Mouse (Mus musculus) right cerebral cortex, postnatal 10 days (tissue): ENCODE measurements around the gene Aldoart2.
"Not testable (repeated sequence)": the region's sequence is repeated elsewhere in the genome, so short reads cannot be mapped to it uniquely, and the experiment has no call there.

Experiments used
- DNase-seq, 2 experiments: peaks; one replicate each; pipeline ENCODE4 v3.0.0; 2021; ENCODE audit warnings: low spot score in 2 of 2

Aldoart2 gene

DNA sequence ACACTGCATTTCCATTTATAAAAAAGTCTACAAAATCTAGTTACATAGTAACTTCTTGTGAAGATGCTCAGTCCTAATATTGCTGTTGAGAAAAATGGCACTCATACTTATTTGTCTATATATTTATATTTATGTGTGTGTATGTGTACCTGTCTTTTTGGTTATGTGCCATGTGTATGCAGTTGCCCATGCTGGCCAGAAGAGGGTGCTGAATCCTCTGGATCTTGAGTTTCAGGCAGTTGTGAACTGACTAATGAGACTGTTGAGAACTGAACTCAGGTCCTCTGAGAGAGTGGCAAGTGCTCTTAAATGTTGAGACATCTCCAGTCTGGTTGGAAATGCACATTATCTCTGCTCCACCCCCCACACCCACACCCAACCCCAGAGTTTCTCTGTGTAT is 8.1 kb downstream of the Aldoart2 start:
- no peak for DNase-seq

DNA sequence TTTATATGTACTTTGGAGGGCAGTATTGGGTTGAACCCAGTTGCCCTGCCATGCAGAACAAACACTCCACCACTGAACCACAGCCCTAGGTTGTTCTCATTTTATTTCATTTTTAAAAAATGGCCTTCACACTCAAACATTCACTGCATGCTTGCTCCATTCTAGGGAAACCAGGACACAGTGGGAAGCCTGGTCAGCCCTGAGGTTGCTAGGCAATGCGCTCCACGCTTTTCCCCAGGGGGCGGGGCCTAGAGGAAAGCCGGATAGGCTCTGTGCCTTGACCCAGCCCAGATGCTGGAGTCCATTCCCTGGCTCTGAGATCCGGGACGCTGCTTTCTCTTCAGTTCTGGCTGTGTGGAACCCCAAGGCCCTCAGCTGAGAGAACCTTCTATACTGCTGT is 8.8 kb downstream of the Aldoart2 start:
- no peak for DNase-seq

DNA sequence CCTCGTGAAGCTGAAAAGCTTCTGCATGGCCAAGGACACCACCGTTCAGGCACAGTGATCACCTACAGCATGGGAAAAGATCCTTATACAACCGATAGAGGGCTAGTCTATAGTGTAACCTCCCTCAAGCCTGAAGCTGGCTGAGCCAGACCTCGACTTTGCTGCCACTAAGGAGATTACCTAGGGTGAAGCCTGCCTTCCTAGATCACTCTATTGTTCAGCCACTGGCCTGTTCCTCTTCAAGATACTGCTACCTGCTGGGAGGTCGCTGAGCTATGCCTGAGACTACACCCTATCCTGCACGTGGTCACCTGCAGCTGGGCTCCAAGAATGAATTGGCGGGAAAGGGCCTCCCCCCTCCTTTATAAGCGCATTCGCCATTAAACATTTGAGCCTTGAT is 21.9 kb downstream of the Aldoart2 start:
- DNase-seq: not testable (repeated sequence)

DNA sequence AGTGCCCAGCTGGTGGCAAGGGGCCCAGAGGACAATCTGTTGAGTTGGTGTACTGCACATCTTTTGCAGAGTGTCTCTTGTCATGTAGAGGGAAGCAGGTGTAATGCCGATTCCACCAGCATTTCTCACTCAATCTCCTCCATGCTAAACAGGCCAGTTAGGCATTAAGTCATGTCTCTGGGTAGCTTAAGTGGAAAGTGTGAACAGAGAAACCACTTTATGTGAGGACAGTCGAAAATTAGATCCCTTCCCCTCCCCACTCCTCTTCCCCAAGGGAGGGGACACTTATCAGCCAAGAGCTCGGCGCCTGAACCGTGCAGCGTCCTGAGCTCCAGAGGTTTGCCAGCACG is 33.5 kb downstream of the Aldoart2 start:
- no peak for DNase-seq

DNA sequence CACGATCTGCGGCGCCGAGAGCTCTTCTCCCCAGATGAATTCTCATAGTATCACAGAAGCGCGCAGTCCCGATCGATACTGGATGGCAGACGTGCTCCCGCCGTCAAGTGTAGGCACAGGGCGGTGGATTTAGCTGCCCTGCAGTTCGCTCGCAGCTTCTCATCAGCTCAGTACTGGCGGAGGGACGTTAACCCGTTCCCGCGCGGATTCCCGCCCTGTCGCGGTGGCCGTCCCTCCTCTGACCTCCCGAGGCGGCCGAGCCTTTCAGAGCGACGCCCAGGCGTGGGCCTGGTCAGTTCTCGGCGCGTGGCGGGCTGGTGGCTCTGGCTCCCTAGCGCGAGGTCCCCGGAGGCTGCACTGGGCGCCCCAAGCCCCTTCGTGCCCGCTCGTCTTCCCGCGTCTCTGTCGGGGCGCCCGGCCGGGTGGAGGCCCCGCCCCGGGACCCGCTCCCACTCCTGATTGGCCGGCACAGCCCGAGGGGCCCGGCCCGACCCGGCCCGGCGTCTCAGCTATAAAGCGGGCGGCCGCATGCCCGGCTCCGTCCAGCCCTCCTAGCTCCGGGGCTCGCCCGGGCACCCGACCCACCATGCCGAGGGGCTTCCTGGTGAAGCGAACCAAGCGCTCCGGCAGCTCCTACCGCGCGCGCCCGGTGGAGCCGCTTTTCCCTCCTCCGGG is 34.0 kb downstream of the Aldoart2 start, which contains the start of gene Insm2:
Insm2 (plus strand) TSS at position 541 of the 675 bp plus-strand sequence.
- DNase-seq: peak; percentile 35 to 37

DNA sequence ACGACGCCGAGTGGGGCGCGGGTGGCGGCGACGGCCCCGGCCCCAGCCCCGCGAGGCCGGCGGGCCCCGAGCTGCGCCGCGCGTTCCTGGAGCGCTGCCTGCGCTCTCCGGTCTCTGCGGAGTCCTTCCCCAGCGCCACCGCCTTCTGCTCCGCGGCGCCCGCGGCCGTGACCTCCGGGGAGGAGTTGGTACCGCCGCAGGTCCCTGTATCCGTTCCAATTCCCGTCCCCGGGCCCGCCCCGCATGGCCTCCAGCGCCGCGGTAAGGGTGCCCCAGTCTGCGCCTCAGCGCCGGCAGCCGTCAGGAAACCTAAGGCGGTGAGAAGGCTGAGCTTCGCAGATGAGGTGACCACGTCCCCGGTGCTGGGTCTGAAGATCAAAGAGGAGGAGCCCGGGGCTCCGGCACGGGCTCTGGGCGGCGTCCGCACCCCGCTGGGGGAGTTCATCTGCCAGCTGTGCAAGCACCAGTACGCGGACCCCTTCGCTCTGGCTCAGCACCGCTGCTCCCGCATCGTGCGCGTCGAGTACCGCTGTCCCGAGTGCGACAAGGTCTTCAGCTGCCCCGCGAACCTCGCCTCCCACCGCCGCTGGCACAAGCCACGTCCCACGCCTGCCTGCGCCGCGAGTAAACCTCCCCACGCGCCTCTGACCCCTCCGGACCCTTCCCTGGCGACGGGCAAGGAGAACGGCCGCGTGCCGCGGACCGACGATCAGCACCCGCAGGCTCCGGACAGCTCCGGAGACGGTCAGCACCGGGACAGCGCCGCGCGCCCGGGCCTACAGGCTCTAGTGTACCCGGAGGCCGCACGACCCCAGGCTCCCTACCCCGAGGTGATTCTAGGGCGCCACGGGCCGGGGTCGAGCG is 34.8 kb downstream of the Aldoart2 start:
- peak; percentile 46 to 48 for DNase-seq

DNA sequence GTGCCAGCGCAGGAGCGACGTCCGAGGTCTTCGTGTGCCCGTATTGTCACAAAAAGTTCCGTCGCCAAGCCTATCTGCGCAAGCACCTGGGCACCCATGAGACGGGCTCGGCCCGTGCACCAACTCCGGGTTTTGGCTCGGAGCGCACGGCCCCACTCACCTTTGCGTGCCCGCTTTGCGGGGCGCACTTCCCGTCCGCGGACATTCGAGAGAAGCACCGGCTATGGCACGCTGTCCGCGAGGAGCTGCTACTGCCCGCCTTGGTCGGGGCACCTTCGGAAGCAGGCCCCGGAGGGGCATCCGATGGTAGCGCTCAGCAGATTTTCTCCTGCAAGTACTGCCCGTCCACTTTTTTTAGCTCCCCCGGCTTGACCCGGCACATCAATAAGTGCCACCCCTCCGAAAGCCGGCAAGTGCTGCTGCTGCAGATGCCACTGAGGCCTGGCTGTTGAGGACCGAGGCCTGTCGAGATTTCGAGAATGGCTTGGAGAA is 35.5 kb downstream of the Aldoart2 start:
- DNase-seq: peak in 1 of 2 experiments; percentile 34

DNA sequence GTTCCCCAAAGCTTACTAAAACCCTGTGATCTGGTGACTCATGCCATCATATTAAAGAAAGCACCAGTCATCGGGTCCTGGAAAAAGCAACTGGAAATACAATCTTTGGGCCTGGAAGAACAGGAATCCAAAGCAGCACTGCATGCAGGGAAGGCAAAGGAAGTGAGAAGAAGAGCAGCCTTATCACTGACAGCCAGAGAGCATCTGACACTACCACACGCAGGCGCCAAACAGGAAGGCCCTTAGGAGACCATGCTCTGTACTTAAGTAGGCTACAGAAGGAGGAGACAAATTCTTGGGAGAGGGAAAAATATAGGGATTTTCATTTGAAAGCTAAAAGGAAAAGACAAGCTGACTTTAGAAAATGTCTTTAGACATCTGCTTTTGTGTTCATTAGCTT is 39.4 kb downstream of the Aldoart2 start:
- DNase-seq: no peak

DNA sequence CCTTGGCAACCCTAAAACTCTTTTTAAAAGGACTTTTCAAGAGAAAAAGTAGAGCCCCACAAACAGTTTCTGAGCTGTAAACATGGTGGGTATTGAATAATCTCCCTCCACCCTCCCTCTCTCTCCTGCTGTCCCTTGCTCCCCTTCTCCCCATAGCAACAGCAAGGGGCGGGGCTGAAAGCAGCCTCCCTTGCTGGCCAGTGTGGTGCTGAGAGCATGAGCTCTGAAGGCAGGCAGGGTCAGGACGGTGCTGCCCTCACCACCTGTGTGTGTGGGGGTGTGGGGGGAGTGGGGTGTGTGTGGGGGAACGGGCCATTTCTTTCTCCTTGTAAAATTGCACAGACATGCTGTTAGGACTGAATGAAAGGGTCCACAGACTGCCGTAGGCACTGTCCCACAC is 42.9 kb downstream of the Aldoart2 start:
- DNase-seq: no peak

DNA sequence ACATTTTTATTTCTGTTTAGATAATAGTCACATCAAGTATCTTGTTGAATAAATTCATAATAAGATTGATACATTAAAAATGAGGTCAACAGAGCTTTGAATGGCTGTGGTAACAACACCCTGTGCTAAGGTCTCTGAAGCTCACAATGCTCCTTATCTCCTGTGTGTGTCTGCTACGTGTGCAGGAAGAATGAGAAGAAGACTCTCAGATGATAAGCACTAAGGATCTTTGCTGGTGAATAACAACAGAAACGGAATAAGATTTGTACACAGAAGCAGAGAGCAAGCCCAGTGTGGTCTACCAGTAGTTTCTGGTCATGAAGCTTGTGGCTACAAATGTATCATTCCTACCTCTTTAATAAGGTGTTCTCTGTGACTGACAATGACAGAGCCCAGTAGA is 45.8 kb downstream of the Aldoart2 start:
- no peak for DNase-seq
